8 mouse cellular contexts compared by ENCODE assay signal in the genomic region with DNA sequence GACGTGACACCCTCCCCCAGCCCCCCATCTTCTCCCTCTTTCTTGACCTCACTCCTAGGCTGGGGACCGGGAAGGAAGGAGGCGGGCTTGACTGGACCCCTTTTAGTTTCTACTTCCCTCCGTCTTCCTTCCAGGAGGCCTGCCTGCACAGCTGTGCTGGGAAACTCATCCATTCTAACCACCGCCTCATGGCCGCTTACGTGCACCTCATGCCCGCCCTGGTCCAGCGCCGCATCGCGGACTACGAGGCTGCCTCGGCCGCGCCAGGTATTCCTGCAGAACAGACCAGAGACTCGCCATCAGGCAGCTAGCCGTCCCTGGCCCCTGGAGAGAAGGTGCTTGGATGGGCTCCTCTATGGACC. TPM values are rescaled to one million over a fixed set of nuclear protein-coding genes. Genes with fewer than 3 reads are reported as not detected.
DNase-seq lines count a peak whose midpoint lies in the region; ATAC-seq and TF ChIP-seq lines count a peak whose summit lies in the region.

No protein-coding gene starts in this region.

- no peaks in the 10 kb centered on the region for H3K9me3 ChIP-seq in ES-E14 (ENCODE audit: control insufficient read depth, insufficient read depth, low read depth, low read length)
- no peaks in the 10 kb centered on the region for H3K9me3 ChIP-seq in intestine, embryonic 16.5 days (ENCODE audit: control insufficient read depth, low read length)

- intact Hi-C loops in heart, adult 2 months (cut with DNase I) = loop anchor here (5.0 kb wide), 3 partner anchors 89 to 171 kb away; partner anchors contain the start of genes Mrpl17 and Smpd1

- TF ChIP-seq EP300 in heart, adult 2 months (IDR thresholded peaks at IDR 0.05; ENCODE audit: insufficient read depth, low read depth, low read length) = no peak

- ATAC-seq in intestine, embryonic 16.5 days = no peak; the same call in 1 of the 2 replicates
- peak; percentile 33 for ATAC-seq in megakaryocyte progenitor cell, adult 5-6 weeks (replicated peaks; ENCODE audit: poor library complexity)
- ATAC-seq in activated CD4-positive, CD25-positive, alpha-beta regulatory T cell, adult 4 months = no peak

- no peaks in the 10 kb centered on the region for H3K27me3 ChIP-seq in heart, adult 2 months (ENCODE audit: control insufficient read depth, insufficient read depth, low read length)
- no peaks in the 10 kb centered on the region for H3K27me3 ChIP-seq in intestine, embryonic 16.5 days (replicated peaks; ENCODE audit: control insufficient read depth, insufficient read depth, low read length)

- H3K4me1 ChIP-seq in heart, adult 2 months (ENCODE audit: control insufficient read depth, insufficient read depth, low read length) = peaks cover 10% of the 10 kb centered on the region
- peaks cover 3% of the 10 kb centered on the region in 2 experiments; a peak in 2 of 4 replicates for H3K4me1 ChIP-seq in ES-E14 (ENCODE audit: control insufficient read depth in 2 of 2, insufficient read depth in 2 of 2, low read length in 2 of 2, poor library complexity in 1 of 2)
- 0 out of 2 replicates have a peak, but pooled peaks cover 6% of the 10 kb centered on the region for H3K4me1 ChIP-seq in embryonic fibroblast, embryonic 13.5 days (ENCODE audit: control insufficient read depth, insufficient read depth, low read length)
- peaks cover 20% of the 10 kb centered on the region for H3K4me1 ChIP-seq in intestine, embryonic 16.5 days (ENCODE audit: control insufficient read depth, insufficient read depth, low read length)

- no peak for DNase-seq in heart, adult 2 months
- DNase-seq in heart, adult 8-10 months (ENCODE audit: low spot score) = no peak
- DNase-seq in ES-E14 (ENCODE audit: low read depth, low spot score) = no peak
- DNase-seq in thymus, postnatal 10 days (ENCODE audit: low spot score in 2 of 2) = no peak

- TF ChIP-seq CTCF in heart, adult 2 months (IDR thresholded peaks at IDR 0.05) = no peak
- TF ChIP-seq CTCF in embryonic fibroblast, embryonic 13.5 days (IDR thresholded peaks at IDR 0.05; ENCODE audit: borderline replicate concordance, insufficient read depth, low read length) = no peak

- WGBS in heart, adult 2 months = under 1% methylated on average over 18 of the region's 18 CpGs
- WGBS in intestine, embryonic 16.5 days = under 1% methylated on average over 18 of the region's 18 CpGs

- H3K79me2 ChIP-seq in heart, adult 2 months (replicated peaks; ENCODE audit: control insufficient read depth, insufficient read depth, low read length) = no peaks in the 10 kb centered on the region

- H3K36me3 ChIP-seq in heart, adult 2 months (ENCODE audit: control insufficient read depth, insufficient read depth, low read length) = peaks cover 10% of the 10 kb centered on the region
- H3K36me3 ChIP-seq in ES-E14 (ENCODE audit: control insufficient read depth, insufficient read depth, low read length, poor library complexity, severe bottlenecking) = peaks cover 21% of the 10 kb centered on the region; the same call in 1 of the 2 replicates
- H3K36me3 ChIP-seq in intestine, embryonic 16.5 days (ENCODE audit: control insufficient read depth, insufficient read depth, low read length) = peaks cover 10% of the 10 kb centered on the region; the same call in 1 of the 2 replicates

- in situ Hi-C loops in ES-E14 (cut with MboI; ENCODE audit: low sequenced_read_pairs in 2 of 2, unreplicated experiment in 2 of 2) = no loop called here

- H3K4me3 ChIP-seq in heart, adult 2 months = peak overlapping the region; percentile 68
- peak overlapping the region; percentile 82 to 88 for H3K4me3 ChIP-seq in ES-E14 (ENCODE audit: insufficient read depth in 1 of 2, low read depth in 1 of 2, low read length in 2 of 2, poor library complexity in 1 of 2, severe bottlenecking in 1 of 2)
- H3K4me3 ChIP-seq in embryonic fibroblast, embryonic 13.5 days (ENCODE audit: insufficient read depth, low read length) = peak overlapping the region; percentile 80
- H3K4me3 ChIP-seq in intestine, embryonic 16.5 days (ENCODE audit: low read length) = peak overlapping the region; percentile 79

- peak overlapping the region; percentile 71 for H3K4me2 ChIP-seq in intestine, embryonic 16.5 days (ENCODE audit: low read depth, low read length)

- no peak for TF ChIP-seq POLR2A in heart, adult 2 months (IDR thresholded peaks at IDR 0.05; ENCODE audit: insufficient read depth, low read depth, low read length)
- no peak for TF ChIP-seq POLR2A in embryonic fibroblast, embryonic 13.5 days (IDR thresholded peaks at IDR 0.05; ENCODE audit: low read depth, low read length)

- H3K27ac ChIP-seq in heart, adult 2 months = peak overlapping the region; percentile 91
- H3K27ac ChIP-seq in ES-E14 (ENCODE audit: insufficient read depth, low read depth, low read length, poor library complexity, severe bottlenecking) = peak overlapping the region; percentile 34; the same call in 1 of the 2 replicates
- H3K27ac ChIP-seq in embryonic fibroblast, embryonic 13.5 days (ENCODE audit: insufficient read depth, low read length) = peak overlapping the region; percentile 59
- H3K27ac ChIP-seq in intestine, embryonic 16.5 days (ENCODE audit: low read length) = peak overlapping the region; percentile 84

- peak overlapping the region; percentile 80 for H3K9ac ChIP-seq in heart, adult 2 months (ENCODE audit: low read depth, low read length)
- H3K9ac ChIP-seq in ES-E14 (ENCODE audit: insufficient read depth, low read depth, low read length, poor library complexity, severe bottlenecking) = peak overlapping the region; percentile 74
- peak overlapping the region; percentile 76 for H3K9ac ChIP-seq in intestine, embryonic 16.5 days (ENCODE audit: low read depth, low read length)

TF ChIP-seq in ES-E14, 5 proteins besides CTCF, POLR2A, EP300 and RAD21 (continues in another document):
- TF ChIP-seq MAFK (IDR thresholded peaks at IDR 0.05; ENCODE audit: insufficient read depth, low read depth, low read length) = no peak
- TF ChIP-seq HCFC1 (IDR thresholded peaks at IDR 0.05; ENCODE audit: borderline replicate concordance, insufficient read depth, low read length) = no peak
- TF ChIP-seq ZNF384 (IDR thresholded peaks at IDR 0.05; ENCODE audit: low read depth, low read length) = no peak

RNA-seq across cellular contexts. Expression of gene Gm45799, which starts 0.5 kb away (rescaled TPM):
- 1 to 10 TPM in 1 of 2 experiments, under 1 TPM in 1; 0.78 to 2.0 TPM for total RNA-seq in heart, adult 2 months (2021)
- polyA plus RNA-seq in heart, adult 2 months (2012; rRNA removed) = 66.7 and 188 TPM in 2 replicates
- total RNA-seq in heart, adult 8-10 months (2022) = 1 to 10 TPM; 1.1 to 6.9 (median 1.8) TPM
- total RNA-seq in ES-E14 (2012; rRNA removed) = 9.2 and 35.6 TPM in 2 replicates
- 25.5 and 27.1 TPM in 2 replicates for polyA plus RNA-seq in embryonic fibroblast, embryonic 13.5 days (2011; ENCODE audit: insufficient read length, low read depth, missing spikeins)
- 27.7 and 34.6 TPM in 2 replicates for polyA plus RNA-seq in intestine, embryonic 16.5 days (2015; fragmentation: Nextera tagmentation; extraction: Ambion mirVana)
- total RNA-seq in megakaryocyte progenitor cell, adult 5-6 weeks (2015) = 1.5 and 2.0 TPM in 2 replicates
- total RNA-seq in megakaryocyte progenitor cell, adult 5-6 weeks (2017) = 1.5 and 4.1 TPM in 2 replicates
- 1 to 10 TPM; 3.1 to 5.4 TPM for polyA plus RNA-seq in activated CD4-positive, CD25-positive, alpha-beta regulatory T cell, adult 4 months (2017; shearing (Covaris generic))

RNA-seq across cellular contexts. Expression of gene Arfip2, which starts 0.7 kb away (rescaled TPM):
- 10 to 100 TPM; 13.6 TPM for total RNA-seq in heart, adult 2 months (2021)
- polyA plus RNA-seq in heart, adult 2 months (2012; rRNA removed) = 30.4 and 40.1 TPM in 2 replicates
- total RNA-seq in heart, adult 8-10 months (2022) = 10 to 100 TPM; 11.5 to 14.1 (median 13.0) TPM
- 46.5 and 62.9 TPM in 2 replicates for total RNA-seq in ES-E14 (2012; rRNA removed)
- polyA plus RNA-seq in embryonic fibroblast, embryonic 13.5 days (2011; ENCODE audit: insufficient read length, low read depth, missing spikeins) = 43.6 and 48.8 TPM in 2 replicates
- 69.9 and 74.7 TPM in 2 replicates for polyA plus RNA-seq in intestine, embryonic 16.5 days (2015; fragmentation: Nextera tagmentation; extraction: Ambion mirVana)
- total RNA-seq in megakaryocyte progenitor cell, adult 5-6 weeks (2015) = 16.0 and 18.5 TPM in 2 replicates
- total RNA-seq in megakaryocyte progenitor cell, adult 5-6 weeks (2017) = 57.5 and 59.8 TPM in 2 replicates
- 10 to 100 TPM; 12.4 to 13.6 TPM for polyA plus RNA-seq in activated CD4-positive, CD25-positive, alpha-beta regulatory T cell, adult 4 months (2017; shearing (Covaris generic))

RNA-seq across cellular contexts. Expression of gene Timm10b, which starts 1.0 kb away (rescaled TPM):
- 10 to 100 TPM; 70.8 to 78.5 TPM for total RNA-seq in heart, adult 2 months (2021)
- 83.6 and 92.9 TPM in 2 replicates for polyA plus RNA-seq in heart, adult 2 months (2012; rRNA removed)
- 10 to 100 TPM; 75.1 to 86.0 (median 79.7) TPM for total RNA-seq in heart, adult 8-10 months (2022)
- total RNA-seq in ES-E14 (2012; rRNA removed) = 75.4 and 85.5 TPM in 2 replicates
- 51.4 and 59.6 TPM in 2 replicates for polyA plus RNA-seq in embryonic fibroblast, embryonic 13.5 days (2011; ENCODE audit: insufficient read length, low read depth, missing spikeins)
- 188 and 200 TPM in 2 replicates for polyA plus RNA-seq in intestine, embryonic 16.5 days (2015; fragmentation: Nextera tagmentation; extraction: Ambion mirVana)
- total RNA-seq in megakaryocyte progenitor cell, adult 5-6 weeks (2015) = 64.6 and 65.0 TPM in 2 replicates
- total RNA-seq in megakaryocyte progenitor cell, adult 5-6 weeks (2017) = 64.7 and 82.0 TPM in 2 replicates
- 100 to 1,000 TPM; 214 to 228 TPM for polyA plus RNA-seq in activated CD4-positive, CD25-positive, alpha-beta regulatory T cell, adult 4 months (2017; shearing (Covaris generic))

RNA-seq across cellular contexts. Expression of gene Trim3, which starts 7.5 kb away (rescaled TPM):
- total RNA-seq in heart, adult 2 months (2021) = 10 to 100 TPM; 20.5 to 23.0 TPM
- polyA plus RNA-seq in heart, adult 2 months (2012; rRNA removed) = 39.8 and 41.1 TPM in 2 replicates
- 10 to 100 TPM; 21.2 to 26.8 (median 23.5) TPM for total RNA-seq in heart, adult 8-10 months (2022)
- 28.5 and 29.5 TPM in 2 replicates for total RNA-seq in ES-E14 (2012; rRNA removed)
- polyA plus RNA-seq in embryonic fibroblast, embryonic 13.5 days (2011; ENCODE audit: insufficient read length, low read depth, missing spikeins) = 54.7 and 60.8 TPM in 2 replicates
- 18.0 and 19.1 TPM in 2 replicates for polyA plus RNA-seq in intestine, embryonic 16.5 days (2015; fragmentation: Nextera tagmentation; extraction: Ambion mirVana)
- 2.8 and 3.3 TPM in 2 replicates for total RNA-seq in megakaryocyte progenitor cell, adult 5-6 weeks (2015)
- total RNA-seq in megakaryocyte progenitor cell, adult 5-6 weeks (2017) = 1.8 and 3.2 TPM in 2 replicates
- polyA plus RNA-seq in activated CD4-positive, CD25-positive, alpha-beta regulatory T cell, adult 4 months (2017; shearing (Covaris generic)) = 1 to 10 TPM; 1.9 to 2.5 TPM

RNA-seq across cellular contexts. Expression of gene Dnhd1, which starts 9.8 kb away (rescaled TPM):
- under 1 TPM; 0.14 to 0.29 TPM for total RNA-seq in heart, adult 2 months (2021)
- 1.1 and 1.3 TPM in 2 replicates for polyA plus RNA-seq in heart, adult 2 months (2012; rRNA removed)
- under 1 TPM; 0.20 to 0.73 (median 0.61) TPM for total RNA-seq in heart, adult 8-10 months (2022)
- total RNA-seq in ES-E14 (2012; rRNA removed) = 0.32 and 0.98 TPM in 2 replicates
- polyA plus RNA-seq in embryonic fibroblast, embryonic 13.5 days (2011; ENCODE audit: insufficient read length, low read depth, missing spikeins) = 1.6 and 3.1 TPM in 2 replicates
- polyA plus RNA-seq in intestine, embryonic 16.5 days (2015; fragmentation: Nextera tagmentation; extraction: Ambion mirVana) = 0.59 and 1.1 TPM in 2 replicates
- total RNA-seq in megakaryocyte progenitor cell, adult 5-6 weeks (2015) = 1.0 and 1.6 TPM in 2 replicates
- 0.17 and 0.27 TPM in 2 replicates for total RNA-seq in megakaryocyte progenitor cell, adult 5-6 weeks (2017)
- 1 to 10 TPM in 1 of 2 experiments, under 1 TPM in 1; 0.98 to 1.1 TPM for polyA plus RNA-seq in activated CD4-positive, CD25-positive, alpha-beta regulatory T cell, adult 4 months (2017; shearing (Covaris generic))

Comparison
In these comparisons a context has a peak if more than half of its experiments do, and no peak if none do; other contexts are left out.
1. H3K27ac ChIP-seq: peak in every context shown above with its lines; median percentile 91 in heart, adult 2 months; 84 in intestine, embryonic 16.5 days; 59 in embryonic fibroblast, embryonic 13.5 days; 34 in ES-E14.